Mouse (Mus musculus) G1E (cell line): ENCODE measurements around the gene Mettl15.

Experiments used
- CTCF ChIP-seq: IDR thresholded peaks from 2 replicates; pipeline ENCODE4 v1.5.1; 2012; ENCODE audit warnings: low read depth, low read length, inconsistent platforms, mixed read lengths
- POLR2AphosphoS5 ChIP-seq: IDR thresholded peaks from 2 replicates; pipeline ENCODE4 v1.6.1; 2012; ENCODE audit warnings: low read depth, low read length, inconsistent platforms; ENCODE audit not compliant: insufficient replicate concordance

GRCm38 (mm10) chr2:109130718-109131117, 149.8 kb downstream of the Mettl15 start:
- no peak for TF ChIP-seq POLR2AphosphoS5
- TF ChIP-seq CTCF, result no peak
